Mouse (Mus musculus): ENCODE results near the gene Hsf2bp.
"Not testable (repeated sequence)": the region's sequence is repeated elsewhere in the genome, so short reads cannot be mapped to it uniquely, and the experiment has no call there.

Hsf2bp gene

GRCm38 (mm10) chr17:32035609-32036508, at the start of gene Hsf2bp, which contains the start of gene Rrp1b:
Gene Hsf2bp, minus strand, starts transcription at chr17:32036349.
Gene Rrp1b, plus strand, starts transcription at chr17:32036100.
- DNase-seq (ENCODE audit: extremely low read depth, low read depth, low spot score) = no peak

GRCm38 (mm10) chr17:32083351-32083750, 47.2 kb upstream of the Hsf2bp start:
- DNase-seq (ENCODE audit: extremely low read depth, low read depth, low spot score) = no peak

DNA sequence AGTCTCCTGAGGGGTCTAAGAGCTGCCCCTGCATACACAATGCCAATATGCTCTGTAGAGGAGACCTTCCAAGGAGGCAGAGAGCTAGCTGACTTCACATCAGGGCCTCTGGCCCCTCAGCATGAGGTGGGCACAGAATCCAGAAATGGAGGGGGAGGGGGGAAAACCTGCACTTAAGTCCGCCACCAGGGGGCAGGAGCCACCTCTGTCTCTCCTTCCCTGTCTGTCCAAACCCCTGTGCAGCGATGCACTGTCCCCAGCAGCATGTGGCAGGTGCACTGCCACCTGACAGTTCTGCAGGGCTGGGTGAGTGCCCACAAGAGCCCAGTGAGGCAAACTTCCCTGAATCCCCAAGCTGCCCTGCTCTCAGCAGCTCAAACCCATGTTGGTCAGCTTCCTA, 39.0 kb upstream of the Hsf2bp start:
- no peak for DNase-seq (ENCODE audit: extremely low read depth, low read depth, low spot score)

GRCm38 (mm10) chr17:32074658-32075057, 38.5 kb upstream of the Hsf2bp start:
- no peak for DNase-seq (ENCODE audit: extremely low read depth, low read depth, low spot score)

- no peak for DNase-seq (ENCODE audit: extremely low read depth, low read depth, low spot score)
These were observed 37.2 kb upstream of the Hsf2bp start for GRCm38 (mm10) chr17:32073359-32073758.

GRCm38 (mm10) chr17:32068810-32069209, 32.7 kb upstream of the Hsf2bp start:
- no peak for DNase-seq (ENCODE audit: extremely low read depth, low read depth, low spot score)

DNA sequence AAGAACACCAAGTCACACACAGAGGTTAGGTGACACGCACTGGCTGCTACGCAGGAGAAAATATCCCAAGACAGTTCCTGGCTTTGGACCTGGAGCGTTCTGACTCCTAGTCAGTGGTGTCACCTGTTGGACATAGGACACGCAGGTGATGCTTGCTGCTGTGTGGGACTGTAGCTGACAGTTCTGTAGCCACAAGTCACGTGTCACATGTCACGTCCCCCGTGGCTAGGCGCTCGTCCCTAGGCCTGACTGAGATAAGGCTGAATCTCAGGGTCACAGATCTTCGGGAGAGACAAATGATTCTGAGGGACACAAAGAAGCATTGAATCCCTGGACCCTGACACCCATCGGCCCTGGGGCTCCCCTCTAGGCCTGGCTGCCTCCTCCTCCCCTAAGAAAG, 32.2 kb upstream of the Hsf2bp start:
- no peak for DNase-seq (ENCODE audit: extremely low read depth, low read depth, low spot score)

- DNase-seq (ENCODE audit: extremely low read depth, low read depth, low spot score) = no peak
These were observed 31.4 kb upstream of the Hsf2bp start for GRCm38 (mm10) chr17:32067541-32067940.

DNA sequence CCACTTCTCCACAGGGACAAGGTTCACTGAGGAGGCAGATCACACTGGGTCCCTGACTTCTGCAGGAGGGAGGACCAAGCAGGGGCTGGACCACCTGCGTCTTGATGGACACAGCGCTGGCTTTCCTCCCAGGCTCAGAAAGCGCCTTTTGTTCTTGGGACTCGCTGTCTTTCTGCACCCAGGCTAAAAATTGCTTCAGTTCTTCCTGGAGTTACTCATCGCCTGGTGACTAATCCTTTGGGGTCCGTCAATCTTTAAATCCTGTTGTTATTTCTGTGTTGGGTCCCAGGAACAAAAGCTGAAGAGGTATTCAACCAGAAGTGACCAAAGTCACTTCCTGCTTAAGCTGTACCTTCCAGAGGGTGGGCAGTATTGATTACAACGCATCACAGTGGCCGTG, 28.6 kb upstream of the Hsf2bp start:
- not testable (repeated sequence) for DNase-seq (ENCODE audit: extremely low read depth, low read depth, low spot score)

- no peak for DNase-seq (ENCODE audit: extremely low read depth, low read depth, low spot score)
These were observed 27.5 kb upstream of the Hsf2bp start for GRCm38 (mm10) chr17:32063654-32064053.

GRCm38 (mm10) chr17:32061219-32061618, 25.1 kb upstream of the Hsf2bp start:
- DNase-seq (ENCODE audit: extremely low read depth, low read depth, low spot score) = no peak

- no peak for DNase-seq (ENCODE audit: extremely low read depth, low read depth, low spot score)
These were observed 22.9 kb upstream of the Hsf2bp start for GRCm38 (mm10) chr17:32059084-32059483.

GRCm38 (mm10) chr17:32057843-32058242, 21.7 kb upstream of the Hsf2bp start:
- no peak for DNase-seq (ENCODE audit: extremely low read depth, low read depth, low spot score)

DNA sequence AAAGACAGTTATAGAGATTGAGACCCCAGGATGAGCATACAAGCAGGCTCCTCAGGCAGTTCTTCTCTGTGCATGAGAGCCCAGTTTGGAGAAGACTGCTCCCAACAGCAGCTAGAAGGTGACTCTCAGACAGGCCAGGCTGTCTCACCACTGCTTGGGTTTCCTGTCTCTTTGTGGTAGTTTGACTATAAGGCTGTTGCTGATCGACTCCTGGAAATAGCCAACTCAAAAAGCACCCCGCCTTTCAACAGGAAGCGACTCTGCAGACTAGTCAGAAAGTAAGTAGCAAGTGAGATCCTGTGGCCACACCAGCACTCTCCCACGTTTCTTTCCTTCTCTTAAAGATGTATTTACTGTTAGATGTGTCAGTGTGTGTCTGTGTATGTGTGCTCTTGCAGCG, 17.5 kb upstream of the Hsf2bp start:
- no peak for DNase-seq (ENCODE audit: extremely low read depth, low read depth, low spot score)

GRCm38 (mm10) chr17:32052237-32053080, 16.3 kb upstream of the Hsf2bp start:
- no peak for DNase-seq (ENCODE audit: extremely low read depth, low read depth, low spot score)

DNA sequence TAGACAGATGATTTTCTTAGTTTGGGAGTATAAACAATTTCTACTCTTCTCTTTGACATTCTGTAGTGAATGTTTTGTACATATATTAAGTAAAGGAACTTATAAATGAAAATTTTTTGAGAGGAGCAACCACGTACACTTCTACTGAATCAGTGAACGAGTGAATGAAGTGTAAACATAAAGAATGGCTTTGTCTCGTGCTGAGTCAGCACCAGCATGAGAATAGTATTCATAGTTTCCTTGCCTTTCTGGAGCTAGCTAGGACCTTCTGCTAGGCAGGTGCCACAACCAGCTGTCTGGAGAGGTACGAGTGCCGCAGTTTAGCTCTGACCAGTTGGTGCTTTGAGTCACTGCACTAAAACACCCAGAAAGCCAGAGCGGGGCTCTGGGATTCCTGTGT, 14.5 kb upstream of the Hsf2bp start:
- no peak for DNase-seq (ENCODE audit: extremely low read depth, low read depth, low spot score)

DNA sequence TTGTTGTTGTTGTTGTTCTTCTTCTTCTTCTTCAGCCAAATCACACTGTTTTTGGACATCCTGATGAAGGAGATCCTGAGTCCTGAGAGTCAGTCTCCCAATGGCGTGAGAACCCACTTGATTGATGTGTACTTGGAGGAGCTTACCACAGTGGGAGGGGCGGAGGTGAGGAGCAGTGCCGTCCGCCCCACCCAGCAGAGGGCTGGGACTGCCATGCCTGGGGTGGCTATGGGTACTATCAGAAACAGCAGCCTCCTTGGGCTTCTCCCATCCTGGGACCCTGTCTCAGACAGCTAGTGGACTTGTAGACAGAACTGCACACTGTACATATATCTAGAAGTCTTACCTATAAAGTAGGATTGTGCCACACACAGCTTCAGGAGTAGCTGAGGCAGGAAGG, 13.8 kb upstream of the Hsf2bp start:
- no peak for DNase-seq (ENCODE audit: extremely low read depth, low read depth, low spot score)

GRCm38 (mm10) chr17:32048351-32048750, 12.2 kb upstream of the Hsf2bp start:
- DNase-seq (ENCODE audit: extremely low read depth, low read depth, low spot score) = no peak

- no peak for DNase-seq (ENCODE audit: extremely low read depth, low read depth, low spot score)
These were observed 10.4 kb upstream of the Hsf2bp start for GRCm38 (mm10) chr17:32046541-32046940.

DNA sequence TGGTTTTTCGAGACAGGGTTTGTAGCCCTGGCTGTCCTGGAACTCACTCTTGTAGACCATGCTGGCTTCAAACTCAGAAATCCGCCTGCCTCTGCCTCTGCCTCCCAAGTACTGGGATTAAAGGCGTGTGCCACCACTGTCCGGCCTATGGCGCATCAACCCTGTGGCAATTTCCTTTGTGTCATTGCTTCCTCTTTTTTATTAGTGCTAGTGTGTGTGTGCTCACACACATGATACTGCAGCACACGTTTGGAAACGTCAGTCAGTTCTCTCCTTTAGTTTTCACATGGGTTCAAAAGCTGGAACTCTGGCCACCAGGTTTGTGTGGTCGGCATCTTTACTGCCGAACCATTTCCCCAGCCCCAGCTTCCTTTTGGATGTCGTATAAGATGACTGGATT, 4.1 kb upstream of the Hsf2bp start:
- no peak for DNase-seq (ENCODE audit: extremely low read depth, low read depth, low spot score)

DNA sequence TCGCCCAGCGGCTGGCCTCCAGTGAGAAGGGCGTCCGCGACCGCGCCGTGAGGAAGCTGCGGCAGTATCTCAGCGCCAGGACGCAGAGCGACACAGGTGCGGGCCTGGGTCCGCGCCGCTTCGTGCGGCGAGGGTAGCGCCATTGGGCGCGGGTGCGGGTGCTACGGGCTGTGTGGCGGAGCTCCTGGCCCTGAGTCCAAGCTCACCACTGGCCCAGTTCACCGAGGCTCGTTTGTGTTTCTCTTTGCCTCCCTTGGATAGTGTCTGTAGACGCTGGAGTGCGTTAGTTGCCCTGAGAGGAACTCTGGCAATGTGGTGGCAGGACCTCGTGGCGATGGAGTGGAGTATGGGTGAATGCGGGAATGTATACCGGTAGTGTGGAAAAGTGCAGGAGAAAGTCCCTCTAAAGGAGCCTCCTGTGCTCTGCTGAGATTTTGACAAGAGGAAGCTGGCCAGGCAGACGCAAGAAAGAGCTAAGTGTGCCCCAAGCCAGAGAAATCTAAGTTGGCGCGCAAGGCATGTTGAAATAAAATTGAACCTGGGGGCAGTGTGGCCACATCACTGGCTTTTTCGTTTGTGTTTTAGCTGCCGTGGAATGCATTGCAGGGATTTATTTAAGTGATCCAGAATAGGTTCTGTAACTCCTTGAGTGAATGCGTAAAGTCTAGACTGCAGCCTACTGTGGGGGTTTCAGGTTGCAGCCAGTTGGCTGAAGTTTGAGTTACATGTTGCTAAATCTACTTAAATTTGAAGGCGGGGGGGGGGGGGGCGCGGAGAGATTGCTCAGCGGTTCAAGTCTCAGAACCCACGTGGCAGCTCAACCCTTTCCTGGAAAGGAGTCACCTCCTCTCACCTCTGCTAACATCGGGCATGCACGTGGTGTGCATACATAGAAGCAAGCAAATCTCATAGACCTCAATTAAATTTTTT, 625 bp upstream of the Hsf2bp start:
- DNase-seq (ENCODE audit: extremely low read depth, low read depth, low spot score) = no peak

All from fat pad, adult 2 months (tissue).